Mouse (Mus musculus) cerebellum, postnatal 25 days (tissue): ENCODE data around the gene Slc22a6.
A peak's percentile ranks its signal among the peaks of the same experiment; 100 is the strongest.

Experiments
- DNase-seq, 2 experiments: peaks; one replicate each; pipeline ENCODE4 v3.0.0; 2021; ENCODE audit warnings: mixed read lengths in 2 of 2

Gene Slc22a6

DNA sequence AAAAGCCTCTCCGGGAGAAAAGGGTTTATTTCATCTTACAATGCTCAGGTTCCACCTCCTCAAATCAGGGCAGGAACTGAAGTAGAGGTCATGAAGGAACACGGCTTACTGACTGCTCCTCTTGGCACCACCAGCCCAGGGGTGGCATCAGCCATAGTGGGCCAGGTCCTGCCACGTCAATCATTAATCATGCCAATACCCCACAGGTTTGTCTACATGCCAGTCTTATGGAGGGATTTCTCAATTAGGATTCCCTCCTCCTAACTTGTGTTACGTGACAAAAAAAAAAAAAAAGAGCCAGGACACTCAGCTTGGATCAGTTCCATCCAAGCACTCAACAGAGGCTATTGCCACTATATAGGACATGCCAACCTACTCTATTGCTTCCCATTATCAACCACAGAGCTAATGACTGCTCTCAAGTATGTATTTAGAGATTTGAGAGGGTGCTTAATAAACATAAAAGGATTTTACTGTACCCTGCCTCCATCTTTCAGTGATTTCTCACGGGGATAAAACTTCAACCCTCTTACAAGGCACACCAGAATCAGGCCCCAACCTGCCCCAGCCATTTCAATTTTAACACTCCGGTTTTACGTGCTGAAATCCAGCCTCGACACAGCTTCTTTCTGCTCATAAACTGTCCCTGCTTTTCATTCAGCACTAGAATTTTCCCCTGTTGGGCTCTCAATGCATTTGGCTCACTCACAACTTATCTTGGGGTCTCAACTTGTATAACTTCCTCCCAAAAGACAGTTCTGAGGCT lies 6.3 kb upstream of the Slc22a6 start:
- DNase-seq, result no peak

DNA sequence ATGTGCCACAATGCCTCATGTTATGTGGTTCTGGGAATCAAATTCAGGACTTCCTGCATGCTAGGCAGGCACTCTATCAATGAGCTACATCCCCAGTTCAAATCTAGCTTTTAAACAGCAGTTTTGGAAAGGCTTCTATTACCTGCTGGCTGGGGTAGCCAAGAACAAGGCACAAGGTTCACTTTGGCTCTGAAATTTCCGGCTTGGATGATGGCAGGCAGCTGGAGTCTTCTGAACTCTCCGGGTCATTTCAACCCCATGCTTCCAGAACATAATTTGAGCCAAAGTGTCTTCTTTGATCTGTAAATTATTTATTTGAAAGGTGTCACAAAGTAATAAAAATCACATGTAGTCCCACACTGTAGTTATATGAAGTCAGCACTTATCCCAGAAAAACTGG lies 4.7 kb upstream of the Slc22a6 start:
- no peak for DNase-seq

GRCm38 (mm10) chr19:8614343-8614742 lies 3.5 kb upstream of the Slc22a6 start:
- no peak for DNase-seq

DNA sequence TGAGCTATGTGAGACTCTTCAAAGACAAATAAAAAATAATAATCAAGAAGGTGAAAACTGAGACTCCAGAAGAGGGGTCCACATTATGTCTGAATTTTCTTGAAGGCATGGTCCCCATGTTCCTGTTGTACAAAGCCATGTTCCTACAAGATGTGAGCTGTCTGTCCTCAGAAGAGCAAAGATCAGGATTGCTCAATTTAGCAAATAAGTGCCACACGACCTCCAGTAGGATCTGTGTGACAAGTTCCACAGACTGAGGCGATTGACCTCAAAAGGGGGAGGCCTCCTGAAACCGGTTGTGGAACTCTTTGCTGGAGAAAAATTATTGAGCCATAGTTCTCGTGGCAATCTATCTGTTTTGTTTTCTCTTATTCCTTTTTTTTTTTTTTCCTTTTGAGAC lies 1.5 kb upstream of the Slc22a6 start:
- no peak for DNase-seq

DNA sequence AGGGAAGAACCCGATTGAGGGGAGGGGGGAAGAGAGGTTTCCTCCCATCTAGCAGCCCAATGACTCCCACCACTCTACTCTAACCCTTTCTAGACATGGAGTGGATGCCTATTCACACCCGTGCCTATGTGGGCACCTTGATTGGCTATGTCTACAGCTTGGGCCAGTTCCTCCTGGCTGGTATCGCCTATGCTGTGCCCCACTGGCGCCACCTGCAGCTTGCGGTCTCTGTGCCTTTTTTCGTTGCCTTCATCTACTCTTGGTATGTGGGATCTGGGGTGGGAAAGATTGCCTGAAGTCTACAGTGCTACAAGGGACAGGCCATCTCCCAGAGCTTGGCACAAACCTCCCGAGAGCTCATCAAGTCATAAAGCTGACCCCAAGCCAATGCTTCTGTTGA lies 3.3 kb downstream of the Slc22a6 start:
- no peak for DNase-seq

GRCm38 (mm10) chr19:8630249-8630648 lies 12.4 kb downstream of the Slc22a6 start:
- no peak for DNase-seq

DNA sequence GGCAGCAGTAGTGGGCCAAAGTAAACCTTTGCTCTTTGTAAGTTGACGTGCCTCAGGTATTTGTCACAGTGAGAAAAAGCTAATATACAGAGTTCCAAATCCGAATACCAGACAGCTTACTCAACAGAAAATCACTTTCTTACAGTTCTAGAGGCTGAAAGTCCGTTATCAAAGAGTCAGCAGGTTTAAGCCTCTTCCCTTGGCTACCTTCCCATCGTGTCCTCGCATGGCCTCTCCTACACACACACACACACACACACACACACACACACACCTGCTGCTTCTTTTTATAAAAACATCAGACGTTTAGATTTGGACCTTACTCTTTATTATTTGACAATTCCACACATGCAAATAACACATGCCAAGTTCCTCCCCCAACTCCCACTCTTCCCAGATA lies 13.0 kb downstream of the Slc22a6 start:
- DNase-seq, result no peak

GRCm38 (mm10) chr19:8632029-8632428 lies 14.2 kb downstream of the Slc22a6 start:
- DNase-seq, result no peak

GRCm38 (mm10) chr19:8642086-8642485 lies 24.2 kb downstream of the Slc22a6 start:
- no peak for DNase-seq

GRCm38 (mm10) chr19:8646393-8646792 lies 28.6 kb downstream of the Slc22a6 start:
- DNase-seq, result no peak

GRCm38 (mm10) chr19:8655833-8656232 lies 38.0 kb downstream of the Slc22a6 start:
- DNase-seq, result no peak

GRCm38 (mm10) chr19:8656341-8656740 lies 38.5 kb downstream of the Slc22a6 start:
- DNase-seq, result no peak

DNA sequence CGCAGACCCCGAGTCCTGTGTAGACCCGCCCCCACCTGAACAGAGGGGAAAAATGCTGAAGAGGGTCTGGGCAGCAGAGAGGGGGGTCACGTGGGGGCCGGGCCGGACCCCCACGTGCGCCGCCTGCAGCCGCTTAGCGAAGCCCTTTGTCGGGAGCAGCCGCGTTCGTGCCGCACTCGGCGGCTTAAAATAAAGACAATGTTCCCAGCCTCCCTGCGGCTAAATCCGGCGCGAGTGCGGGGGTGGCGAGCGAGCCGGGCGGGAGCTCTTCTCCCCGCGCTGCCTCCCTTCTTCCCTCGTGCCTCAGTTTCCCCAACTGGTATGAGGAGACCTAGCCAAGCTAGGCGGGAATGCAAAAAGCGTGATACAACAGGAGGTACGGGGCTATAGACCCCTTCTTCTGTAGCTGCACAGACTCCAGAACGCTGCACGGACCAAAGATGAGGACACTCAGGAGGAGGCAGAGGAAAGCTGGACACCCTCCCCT lies 44.0 kb downstream of the Slc22a6 start:
- DNase-seq, result peak in 1 of 2 experiments; percentile 36

GRCm38 (mm10) chr19:8662337-8662736 lies 44.5 kb downstream of the Slc22a6 start:
- DNase-seq, result peak; percentile 45 to 70

- no peak for DNase-seq
These were observed 45.6 kb downstream of the Slc22a6 start, which contains the start of gene Chrm1 for GRCm38 (mm10) chr19:8663360-8663839. TSS of gene Chrm1 (plus strand) at chr19:8663789.

DNA sequence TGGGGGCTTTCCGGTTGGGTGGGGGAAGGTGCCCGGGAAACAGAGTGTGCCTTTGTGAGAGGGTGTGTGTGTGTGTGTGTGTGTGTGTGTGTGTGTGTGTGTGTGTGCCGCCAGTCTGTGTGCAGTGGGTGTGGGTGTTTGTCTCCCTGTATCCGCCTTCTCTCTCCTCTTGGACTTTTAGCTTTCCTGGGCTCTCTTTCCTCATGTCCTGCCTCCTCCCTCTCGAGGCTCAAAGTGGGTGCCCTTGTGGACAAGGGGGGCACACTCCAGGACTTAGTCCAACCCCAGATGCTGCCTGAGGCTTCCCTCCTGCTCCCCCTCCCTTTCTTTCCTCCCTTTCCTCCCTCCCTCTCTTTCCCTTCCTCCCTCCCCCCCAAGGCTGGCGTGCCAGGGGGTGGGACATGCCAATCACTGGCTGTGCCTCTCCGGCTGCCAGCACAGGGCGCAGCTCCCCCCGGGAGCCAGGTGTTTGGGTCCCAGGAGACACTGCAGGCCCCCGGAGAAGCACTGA lies 46.1 kb downstream of the Slc22a6 start:
- no peak for DNase-seq

- no peak for DNase-seq
These were observed 47.0 kb downstream of the Slc22a6 start for GRCm38 (mm10) chr19:8664859-8665258.

GRCm38 (mm10) chr19:8665746-8666145 lies 47.9 kb downstream of the Slc22a6 start:
- no peak for DNase-seq

- DNase-seq, result no peak
These were observed 55.0 kb downstream of the Slc22a6 start for GRCm38 (mm10) chr19:8672859-8673258.

GRCm38 (mm10) chr19:8673336-8674063 lies 55.7 kb downstream of the Slc22a6 start:
- DNase-seq, result no peak
